Mouse (Mus musculus) MEL (cell line): ENCODE results near the gene Gm5741. TPM values are rescaled to one million over a fixed set of nuclear protein-coding genes. Genes with fewer than 3 reads are reported as not detected.

Experiments used
- DNase-seq: peaks from one replicate; pipeline ENCODE4 v3.0.0; 2011; ENCODE audit warnings: low read depth, low spot score
- H3K27ac ChIP-seq: 2 replicates; pipeline ENCODE4 v1.5.1; 2012; ENCODE audit warnings: low read depth, mild to moderate bottlenecking, control low read depth, low read length, moderate library complexity; ENCODE audit not compliant: control insufficient read depth
- H3K27me3 ChIP-seq, 2 experiments: fragments of 150-350 bp in 1 of 2; sonication (generic) in 1 of 2; 2 replicates each; pipeline ENCODE4 v1.6.1; 2012; ENCODE audit warnings: low read length in 2 of 2, mild to moderate bottlenecking in 2 of 2, improper control_type of control experiment in 1 of 2, moderate library complexity in 1 of 2; ENCODE audit not compliant: insufficient read depth in 2 of 2, control insufficient read depth in 1 of 2
- H3K36me3 ChIP-seq, 2 experiments: 2 replicates each; pipeline ENCODE4 v1.6.1; 2012 to 2014; ENCODE audit warnings: low read length in 2 of 2, improper control_type of control experiment in 1 of 2, inconsistent platforms in 1 of 2, mild to moderate bottlenecking in 1 of 2; ENCODE audit not compliant: insufficient read depth in 2 of 2, control insufficient read depth in 1 of 2
- H3K4me1 ChIP-seq, 2 experiments: fragments of 150-350 bp in 1 of 2; sonication (generic) in 1 of 2; 2 replicates each; pipeline ENCODE4 v1.6.1; 2012; ENCODE audit warnings: low read length in 2 of 2, improper control_type of control experiment in 1 of 2, mild to moderate bottlenecking in 1 of 2; ENCODE audit not compliant: insufficient read depth in 2 of 2, control insufficient read depth in 1 of 2
- H3K4me3 ChIP-seq, 2 experiments: fragments of 150-350 bp in 1 of 2; sonication (generic) in 1 of 2; 2 replicates each; pipeline ENCODE4 v1.5.1; 2012; ENCODE audit warnings: low read depth in 2 of 2, low read length in 2 of 2, mild to moderate bottlenecking in 2 of 2, moderate library complexity in 2 of 2, control low read depth in 1 of 2, improper control_type of control experiment in 1 of 2; ENCODE audit not compliant: control insufficient read depth in 1 of 2, insufficient read depth in 1 of 2
- H3K79me2 ChIP-seq: 2 replicates; pipeline ENCODE4 v1.6.1; 2012; ENCODE audit warnings: mild to moderate bottlenecking, low read length, moderate library complexity; ENCODE audit not compliant: control insufficient read depth, poor library complexity, insufficient read depth
- H3K9ac ChIP-seq: 2 replicates; pipeline ENCODE4 v1.6.1; 2012; ENCODE audit warnings: low read depth, mild to moderate bottlenecking, control low read depth, low read length, moderate library complexity; ENCODE audit not compliant: control insufficient read depth, poor library complexity, severe bottlenecking
- H3K9me3 ChIP-seq: fragments of 150-350 bp; sonication (generic); replicated peaks from 2 replicates; pipeline ENCODE4 v1.6.1; 2012; ENCODE audit warnings: mild to moderate bottlenecking, low read length, improper control_type of control experiment, moderate library complexity; ENCODE audit not compliant: insufficient read depth
- BHLHE40 ChIP-seq: IDR thresholded peaks from 2 replicates; pipeline ENCODE4 v1.6.1; 2012; ENCODE audit warnings: low read depth, mild to moderate bottlenecking, inconsistent platforms, low read length, improper control_type of control experiment, borderline replicate concordance
- CHD2 ChIP-seq: IDR thresholded peaks from 2 replicates; pipeline ENCODE4 v1.6.1; 2011; ENCODE audit warnings: low read length, improper control_type of control experiment
- CTCF ChIP-seq, 3 experiments: IDR thresholded peaks in 2 of 3; conservative IDR thresholded peaks in 1 of 3; 2 replicates each; pipeline ENCODE4 v1.5.1; 2011 to 2012; ENCODE audit warnings: low read length in 3 of 3, low read depth in 2 of 3, mild to moderate bottlenecking in 2 of 3, improper control_type of control experiment in 1 of 3, inconsistent platforms in 1 of 3, mixed read lengths in 1 of 3, moderate library complexity in 1 of 3; ENCODE audit not compliant: control insufficient read depth in 1 of 3, insufficient read depth in 1 of 3, poor library complexity in 1 of 3, severe bottlenecking in 1 of 3
- E2F4 ChIP-seq: IDR thresholded peaks from 2 replicates; pipeline ENCODE4 v1.6.1; 2011; ENCODE audit warnings: low read depth, low read length, improper control_type of control experiment, borderline replicate concordance
- ELF1 ChIP-seq: IDR thresholded peaks from 2 replicates; pipeline ENCODE4 v1.6.1; 2014; ENCODE audit warnings: low read depth, mild to moderate bottlenecking, inconsistent platforms, low read length, improper control_type of control experiment, moderate library complexity
- EP300 ChIP-seq, 2 experiments: IDR thresholded peaks; 2 replicates each; pipeline ENCODE4 v1.6.1; 2011; ENCODE audit warnings: improper control_type of control experiment in 2 of 2, low read length in 2 of 2, low read depth in 1 of 2, mild to moderate bottlenecking in 1 of 2
- ETS1 ChIP-seq: IDR thresholded peaks from 2 replicates; pipeline ENCODE4 v1.6.1; 2012; ENCODE audit warnings: low read depth, mild to moderate bottlenecking, inconsistent platforms, low read length, improper control_type of control experiment, moderate library complexity
- GABPA ChIP-seq: IDR thresholded peaks from 2 replicates; pipeline ENCODE4 v1.6.1; 2012; ENCODE audit warnings: low read depth, mild to moderate bottlenecking, inconsistent platforms, low read length, improper control_type of control experiment, moderate library complexity
- GATA1 ChIP-seq: IDR thresholded peaks from 2 replicates; pipeline ENCODE4 v1.6.1; 2011; ENCODE audit warnings: low read depth, low read length, improper control_type of control experiment
- JUND ChIP-seq: IDR thresholded peaks from 2 replicates; pipeline ENCODE4 v1.6.1; 2011; ENCODE audit warnings: low read depth, mild to moderate bottlenecking, improper control_type of control experiment, low read length
- MAX ChIP-seq: IDR thresholded peaks from 2 replicates; pipeline ENCODE4 v1.6.1; 2011; ENCODE audit warnings: low read length, improper control_type of control experiment
- MEF2A ChIP-seq: IDR thresholded peaks from 2 replicates; pipeline ENCODE4 v1.6.1; 2014; ENCODE audit warnings: low read depth, mild to moderate bottlenecking, inconsistent platforms, low read length, improper control_type of control experiment; ENCODE audit not compliant: poor library complexity, insufficient replicate concordance, severe bottlenecking; ENCODE audit errors: extremely low read depth
- MXI1 ChIP-seq: IDR thresholded peaks from 2 replicates; pipeline ENCODE4 v1.6.1; 2011; ENCODE audit warnings: mild to moderate bottlenecking, low read depth, low read length, improper control_type of control experiment
- POLR2A ChIP-seq, 2 experiments: IDR thresholded peaks; 2 replicates each; pipeline ENCODE4 v1.6.1; 2011 to 2012; ENCODE audit warnings: low read length in 2 of 2, mild to moderate bottlenecking in 2 of 2, control low read depth in 1 of 2, improper control_type of control experiment in 1 of 2, low read depth in 1 of 2, moderate library complexity in 1 of 2; ENCODE audit not compliant: control insufficient read depth in 1 of 2, insufficient read depth in 1 of 2, poor library complexity in 1 of 2
- POLR2AphosphoS2 ChIP-seq: IDR thresholded peaks from 2 replicates; pipeline ENCODE4 v1.6.1; 2011; ENCODE audit warnings: low read length, improper control_type of control experiment
- RAD21 ChIP-seq: IDR thresholded peaks from 2 replicates; pipeline ENCODE4 v1.6.1; 2011; ENCODE audit warnings: mild to moderate bottlenecking, low read depth, low read length, improper control_type of control experiment
- RCOR1 ChIP-seq: IDR thresholded peaks from 2 replicates; pipeline ENCODE4 v1.6.1; 2012; ENCODE audit warnings: low read depth, mild to moderate bottlenecking, inconsistent platforms, low read length, improper control_type of control experiment
- SIN3A ChIP-seq: IDR thresholded peaks from 2 replicates; pipeline ENCODE4 v1.6.1; 2012; ENCODE audit warnings: low read length, improper control_type of control experiment, inconsistent platforms
- SMC3 ChIP-seq: IDR thresholded peaks from 2 replicates; pipeline ENCODE4 v1.6.1; 2011; ENCODE audit warnings: low read depth, low read length, improper control_type of control experiment
- TCF12 ChIP-seq: IDR thresholded peaks from 2 replicates; pipeline ENCODE4 v1.6.1; 2014; ENCODE audit warnings: low read depth, mild to moderate bottlenecking, inconsistent platforms, low read length, improper control_type of control experiment, moderate library complexity
- USF1 ChIP-seq: IDR thresholded peaks from 2 replicates; pipeline ENCODE4 v1.6.1; 2014; ENCODE audit warnings: low read depth, mild to moderate bottlenecking, inconsistent platforms, low read length, improper control_type of control experiment, moderate library complexity
- ZC3H11A ChIP-seq: IDR thresholded peaks from 2 replicates; pipeline ENCODE4 v1.6.1; 2012; ENCODE audit warnings: low read depth, mild to moderate bottlenecking, inconsistent platforms, low read length, improper control_type of control experiment
- ZKSCAN1 ChIP-seq: IDR thresholded peaks from 2 replicates; pipeline ENCODE4 v1.6.1; 2012; ENCODE audit warnings: low read depth, mild to moderate bottlenecking, inconsistent platforms, low read length, improper control_type of control experiment, moderate library complexity
- ZMIZ1 ChIP-seq: IDR thresholded peaks from 2 replicates; pipeline ENCODE4 v1.6.1; 2012; ENCODE audit warnings: low read depth, mild to moderate bottlenecking, inconsistent platforms, low read length, improper control_type of control experiment, moderate library complexity
- polyA plus RNA-seq, 2 experiments: library from polyadenylated mRNA; stranded (reverse) in 1 of 2; unstranded in 1 of 2; fragments of >175 nt in 1 of 2; fragments of >200 nt in 1 of 2; gene quantifications; 2 replicates each; pipeline versions ENCODE4 v1.2.1 to v1.2.4; 2012; ENCODE audit warnings: low replicate concordance in 2 of 2, low read depth in 1 of 2; ENCODE audit not compliant: insufficient read length in 2 of 2, insufficient read depth in 1 of 2, missing spikeins in 1 of 2
- total RNA-seq: library from RNA; depleted of rRNA; stranded (reverse); fragments of 300-350 nt; gene quantifications from 2 replicates; pipeline ENCODE4 v1.2.3, GENCODE M21; 2012

The Gm5741 gene
- total and polyA plus RNA-seq, 3 experiments: 1.0 TPM; not detected in 2

DNA sequence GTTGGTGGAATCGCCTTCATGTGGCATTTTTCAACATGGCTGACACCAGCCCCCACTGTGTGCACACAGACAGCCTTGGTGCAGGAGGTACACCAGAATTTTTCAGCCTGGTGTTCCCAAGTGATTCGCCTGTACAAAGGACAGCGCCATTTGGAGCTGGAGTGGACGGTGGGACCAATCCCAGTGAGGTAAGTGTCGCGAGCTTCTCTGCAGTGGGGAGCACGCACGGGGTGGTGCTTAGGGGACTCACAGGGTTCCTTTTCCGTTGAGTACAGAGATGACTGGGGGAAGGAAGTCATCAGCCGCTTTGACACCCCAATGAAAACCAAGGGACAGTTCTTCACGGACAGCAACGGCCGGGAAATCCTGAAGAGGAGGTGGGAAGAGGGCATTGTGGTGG is 27.3 kb upstream of the Gm5741 start:
- no peak for TF ChIP-seq E2F4
- no peak for TF ChIP-seq SIN3A
- no peak for TF ChIP-seq ELF1
- no peak for TF ChIP-seq EP300 (IDR thresholded peaks at IDR 0.05; ENCODE audit: low read depth in 1 of 2, low read length in 2 of 2)
- TF ChIP-seq, all 39 proteins: peak for 0
- Histone ChIP-seq H3K4me3 (no peak overlapping the region), H3K9ac (no peak overlapping the region), H3K36me3 (no peaks in the 10 kb centered on the region), H3K27ac (no peak overlapping the region), H3K9me3 (no peaks in the 10 kb centered on the region), H3K4me1 (no peaks in the 10 kb centered on the region), H3K79me2 (no peaks in the 10 kb centered on the region), H3K27me3 (no peaks in the 10 kb centered on the region)
- DNase-seq: no peak

DNA sequence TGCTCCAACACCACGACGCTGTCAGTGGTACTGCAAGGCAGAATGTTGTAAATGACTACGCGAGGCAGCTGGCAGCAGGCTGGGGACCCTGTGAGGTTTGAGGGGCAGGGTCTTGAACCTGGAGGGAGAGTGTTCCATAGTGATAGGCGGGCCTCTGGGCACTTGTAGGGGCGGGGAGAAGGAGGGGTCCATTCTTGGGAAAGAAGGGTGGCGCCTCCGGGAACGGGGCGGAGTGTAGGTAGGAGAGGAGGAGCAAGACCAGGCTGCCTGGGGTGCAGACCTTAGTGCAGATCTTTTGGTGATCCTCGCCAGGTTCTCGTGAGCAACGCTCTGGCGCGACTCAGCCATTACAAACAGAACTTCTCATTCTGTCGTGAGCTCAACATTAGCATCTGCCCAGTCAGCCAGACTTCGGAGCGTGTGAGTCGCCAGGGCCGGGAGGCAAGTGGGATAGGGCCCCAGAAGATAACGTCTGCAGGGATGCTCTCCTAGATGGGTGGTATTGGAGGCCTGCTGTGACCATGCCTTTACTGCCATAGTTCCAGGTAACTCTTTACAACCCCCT is 23.8 kb upstream of the Gm5741 start:
- H3K9ac ChIP-seq: no peak overlapping the region
- H3K4me3 ChIP-seq: no peak overlapping the region
- H3K27me3 ChIP-seq: no peaks in the 10 kb centered on the region
- no peaks in the 10 kb centered on the region for H3K9me3 ChIP-seq
- H3K27ac ChIP-seq: no peak overlapping the region
- DNase-seq: no peak
- H3K79me2 ChIP-seq: no peaks in the 10 kb centered on the region
- no peaks in the 10 kb centered on the region; a peak in 1 of 4 replicates for H3K36me3 ChIP-seq
- H3K4me1 ChIP-seq: no peaks in the 10 kb centered on the region
- TF ChIP-seq GATA1 (no peak), RAD21 (no peak), BHLHE40 (no peak), MAX (no peak), ETS1 (no peak), ZC3H11A (no peak), EP300 (IDR thresholded peaks at IDR 0.05; ENCODE audit: low read depth in 1 of 2, low read length in 2 of 2) (no peak), USF1 (no peak), POLR2AphosphoS2 (no peak), MXI1 (no peak), CHD2 (no peak), TCF12 (no peak), RCOR1 (no peak)

DNA sequence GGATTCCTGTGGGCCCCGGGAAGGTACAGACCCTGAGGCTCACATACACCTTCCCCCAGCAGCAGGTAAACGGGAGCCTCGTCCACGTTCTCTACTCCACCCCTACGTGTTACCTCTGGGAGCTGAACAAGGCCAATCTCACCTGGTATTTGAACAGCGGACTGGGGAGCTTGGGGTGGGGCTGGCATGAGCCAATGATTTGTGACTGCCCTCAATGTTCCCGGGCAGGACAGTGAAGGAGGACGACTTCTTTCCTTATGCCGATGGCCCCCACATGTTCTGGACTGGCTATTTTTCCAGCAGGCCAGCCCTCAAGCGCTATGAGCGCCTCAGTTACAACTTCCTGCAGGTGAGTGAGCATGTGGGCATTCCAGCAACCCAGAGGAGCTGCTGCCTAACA is 23.1 kb upstream of the Gm5741 start:
- H3K4me1 ChIP-seq: no peaks in the 10 kb centered on the region
- H3K27ac ChIP-seq: no peak overlapping the region
- TF ChIP-seq SIN3A: no peak
- TF ChIP-seq RCOR1: no peak
- TF ChIP-seq GABPA: no peak
- no peak for TF ChIP-seq JUND
- TF ChIP-seq USF1: no peak
- TF ChIP-seq RAD21: no peak
- TF ChIP-seq ZMIZ1: no peak
- TF ChIP-seq ZKSCAN1: no peak
- TF ChIP-seq MEF2A: no peak
- TF ChIP-seq ETS1: no peak
- no peak for TF ChIP-seq EP300 (IDR thresholded peaks at IDR 0.05; ENCODE audit: low read depth in 1 of 2, low read length in 2 of 2)
- no peak for TF ChIP-seq TCF12
- TF ChIP-seq POLR2A (IDR thresholded peaks at IDR 0.05; ENCODE audit: control insufficient read depth in 1 of 2, insufficient read depth in 1 of 2, low read depth in 1 of 2, low read length in 2 of 2, poor library complexity in 1 of 2): no peak
- TF ChIP-seq SMC3: no peak
- TF ChIP-seq MXI1: no peak
- no peak for TF ChIP-seq CTCF (IDR thresholded peaks at IDR 0.05 in 2 of 3, conservative IDR thresholded peaks at IDR 0.05 in 1 of 3; ENCODE audit: control insufficient read depth in 1 of 3, insufficient read depth in 1 of 3, low read depth in 2 of 3, low read length in 3 of 3, poor library complexity in 1 of 3, severe bottlenecking in 1 of 3)
- no peak for DNase-seq
- no peak overlapping the region for H3K4me3 ChIP-seq
- no peaks in the 10 kb centered on the region for H3K79me2 ChIP-seq
- no peaks in the 10 kb centered on the region; a peak in 1 of 4 replicates for H3K36me3 ChIP-seq
- no peaks in the 10 kb centered on the region for H3K27me3 ChIP-seq
- H3K9me3 ChIP-seq: no peaks in the 10 kb centered on the region
- H3K9ac ChIP-seq: no peak overlapping the region
